Mouse (Mus musculus) CD4-positive naive resting alpha-beta T cell, adult 76 days (primary cell): ENCODE data around the gene Osgep. TPM values are rescaled to one million over a fixed set of nuclear protein-coding genes. Genes with fewer than 3 reads are reported as not detected.

Experiments used
- total RNA-seq: library from RNA; stranded (reverse); gene quantifications from one replicate; pipeline ENCODE4 v1.2.4, GENCODE M21; 2023

Osgep gene
- 36.9 TPM for total RNA-seq

DNA sequence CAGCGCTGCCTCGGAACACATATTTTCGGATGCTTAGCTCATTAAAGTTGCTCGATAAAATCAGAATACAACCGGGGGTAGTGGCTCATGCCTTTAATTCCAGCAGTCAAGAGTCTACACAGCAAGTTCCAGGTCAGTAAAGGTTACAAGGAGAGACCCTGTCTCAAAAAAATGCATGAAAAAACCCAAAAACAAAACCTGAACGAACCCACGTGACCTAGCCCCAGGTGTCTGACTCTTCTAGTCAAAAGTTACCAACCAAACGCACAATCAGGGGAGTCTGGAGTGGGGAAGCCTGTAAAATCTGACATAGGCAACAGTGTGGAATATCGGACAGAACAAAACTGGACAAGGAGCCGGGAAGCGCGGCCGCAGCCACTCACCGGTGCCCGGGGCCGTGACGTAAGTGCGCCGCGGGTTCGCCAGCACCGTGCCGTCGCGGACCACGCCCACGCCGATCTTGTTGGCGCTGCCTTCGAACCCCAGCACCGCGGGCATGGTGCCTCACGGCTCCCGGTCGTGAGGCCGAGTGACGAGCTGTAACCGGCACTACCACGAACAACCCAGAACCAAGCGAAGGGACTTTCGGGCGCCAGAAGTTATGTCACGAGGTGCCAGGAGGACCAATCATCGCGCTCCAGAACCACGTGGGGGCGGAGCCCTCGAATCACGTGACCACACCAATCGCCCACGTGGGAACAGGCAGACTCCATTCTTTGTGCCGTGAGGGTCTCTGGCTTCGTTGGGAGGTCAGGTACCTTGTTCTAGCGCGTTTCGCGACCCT is at the start of gene Osgep, which contains the start of gene Apex1:
TSS of gene Osgep (minus strand) at position 613 of the 784 bp plus-strand sequence.
TSS of gene Apex1 (plus strand) at position 688 of the 784 bp plus-strand sequence.

DNA sequence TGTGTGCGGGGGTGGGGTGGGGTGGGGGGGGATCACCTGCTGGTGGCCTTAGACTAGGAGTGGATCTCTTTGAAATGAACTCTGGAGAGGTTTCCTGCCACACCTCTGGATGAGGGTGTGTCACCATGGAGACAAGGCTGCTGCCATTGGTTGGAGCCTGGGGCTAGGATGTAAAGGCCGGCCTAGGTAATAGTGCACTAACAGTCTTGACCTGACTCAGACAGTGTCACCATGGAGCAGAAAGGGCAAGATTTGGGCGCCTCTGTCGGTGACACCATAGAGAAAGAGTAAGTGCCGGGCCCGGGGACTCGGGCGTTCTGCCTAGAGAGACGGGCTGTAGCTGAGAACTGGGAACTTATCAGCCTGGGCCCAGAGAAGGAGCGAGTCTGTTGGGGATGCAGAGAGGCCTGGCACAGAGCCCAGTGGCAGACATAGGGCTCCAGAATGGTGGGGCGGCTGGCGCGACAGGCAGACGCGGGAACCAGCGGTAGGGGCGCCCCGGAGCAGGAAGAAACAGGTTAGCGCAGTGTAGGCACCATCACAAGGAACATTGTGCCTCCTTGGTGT is 31.3 kb upstream of the Osgep start, which contains the start of gene Pnp2:
TSS of gene Pnp2 (plus strand) at position 51 of the 567 bp plus-strand sequence.

DNA sequence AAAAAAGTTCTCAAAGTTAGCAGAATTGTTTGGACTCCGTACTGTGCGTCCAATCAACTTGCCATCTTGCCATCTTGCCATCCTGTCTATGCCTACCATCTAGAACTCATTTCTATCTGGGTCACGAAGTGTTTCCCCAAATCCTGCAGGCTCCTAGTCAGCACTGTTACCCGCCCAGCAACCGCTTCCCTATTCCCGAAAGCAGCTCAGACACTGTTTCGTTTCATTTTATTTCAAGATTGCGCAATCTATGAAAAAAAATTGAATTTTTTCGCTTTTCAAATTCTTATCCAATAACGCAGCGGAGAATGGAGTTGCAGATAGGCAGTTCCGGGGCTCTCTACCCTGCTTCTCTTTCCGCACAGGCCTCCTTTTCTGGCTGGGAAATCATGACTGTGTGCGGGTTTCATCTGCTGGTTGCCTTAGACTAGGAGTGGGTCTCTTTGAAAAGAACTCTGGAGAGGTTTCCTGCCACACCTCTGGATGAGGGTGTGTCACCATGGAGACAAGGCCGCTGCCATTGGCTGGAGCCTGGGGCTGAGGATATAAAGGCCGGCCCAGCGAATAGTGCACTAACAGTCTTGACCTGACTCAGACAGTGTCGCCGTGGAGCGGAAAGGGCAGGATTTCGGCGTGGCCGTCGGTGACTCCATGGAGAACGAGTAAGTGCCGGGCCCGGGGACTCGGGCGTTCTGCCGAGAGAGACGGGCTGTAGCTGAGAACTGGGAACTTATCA is 19.4 kb upstream of the Osgep start, which contains the start of gene Gm49342:
TSS of gene Gm49342 (plus strand) at position 586 of the 736 bp plus-strand sequence.

GRCm38 (mm10) chr14:50930754-50931492 is 6.2 kb upstream of the Osgep start, which contains the start of the genes Pip4p1 and Pnp:
Pip4p1 (minus strand) TSS chr14:50930856.
Pnp (plus strand) TSS chr14:50931082.

GRCm38 (mm10) chr14:50897374-50897765 is 27.3 kb downstream of the Osgep start, which contains the start of gene Klhl33:
Klhl33 (minus strand) TSS chr14:50897507.

DNA sequence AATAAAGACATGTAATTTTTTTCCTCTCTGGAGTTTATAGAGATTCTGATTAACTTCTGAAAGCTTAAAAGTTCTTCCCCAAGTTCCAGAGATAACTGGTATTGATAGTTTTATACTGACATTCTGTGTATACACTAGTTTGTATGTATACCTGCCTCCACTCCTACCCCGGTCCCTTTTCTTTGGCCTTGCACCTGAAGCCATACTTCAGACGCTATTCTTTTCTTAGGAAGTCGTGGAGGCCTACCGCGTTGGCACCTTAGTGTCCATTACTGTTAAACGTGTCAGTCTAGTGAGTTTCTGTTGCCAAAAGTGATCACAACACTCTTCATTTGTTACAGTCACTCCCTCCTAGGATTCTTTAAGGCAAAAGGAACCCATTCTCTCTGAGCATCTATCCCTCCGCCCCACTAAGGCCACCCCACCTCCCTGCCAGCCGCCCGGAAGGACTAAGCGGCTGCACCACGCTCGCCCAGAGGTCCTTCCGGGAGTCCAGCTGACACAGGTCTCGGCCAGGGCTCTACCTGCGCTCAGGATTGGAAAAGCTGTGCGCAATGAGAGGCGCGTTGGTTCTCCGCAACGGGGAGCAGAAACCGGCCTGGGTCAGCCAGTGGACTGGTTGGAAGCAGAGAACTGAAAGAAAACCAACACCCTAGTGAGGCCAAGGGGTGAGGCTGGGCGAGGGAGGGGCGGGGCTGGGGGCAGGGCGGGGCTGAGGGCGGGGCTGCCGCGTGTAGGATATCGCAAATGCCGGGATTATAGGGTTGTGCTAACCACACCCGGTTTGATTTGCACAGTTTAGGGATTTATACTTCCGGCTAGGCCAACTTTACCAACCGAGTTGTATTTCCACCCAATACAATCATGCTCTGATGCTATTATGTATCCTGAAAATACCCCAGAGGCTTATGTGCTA is 54.5 kb downstream of the Osgep start, which contains the start of gene Tep1:
TSS of gene Tep1 (minus strand) at position 672 of the 916 bp plus-strand sequence.

Other genes starting within 250 kb of the Osgep start
- not detected for gene Olfr747, start 231.7 kb downstream of the Osgep start, total RNA-seq
- not detected for gene Olfr748, start 217.5 kb downstream of the Osgep start, total RNA-seq
- not detected for gene Olfr749, start 179.8 kb downstream of the Osgep start, total RNA-seq
- 76.9 TPM for gene Ttc5, start 139.4 kb downstream of the Osgep start, total RNA-seq
- gene Ccnb1ip1, start 117.2 kb downstream of the Osgep start, total RNA-seq = not detected
- gene Parp2, start 117.1 kb downstream of the Osgep start, total RNA-seq = 67.2 TPM
- gene Tep1, start 54.3 kb downstream of the Osgep start, total RNA-seq = 45.2 TPM
- 0.41 TPM for gene Klhl33, start 27.4 kb downstream of the Osgep start, total RNA-seq
- gene Apex1, start 75 bp upstream of the Osgep start, total RNA-seq = 43.1 TPM
- 122 TPM for gene Pip4p1, start 6.0 kb upstream of the Osgep start, total RNA-seq
- gene Pnp, start 6.2 kb upstream of the Osgep start, total RNA-seq = 21.6 TPM
- gene Gm49342, start 19.6 kb upstream of the Osgep start, total RNA-seq = 17.4 TPM
- gene Pnp2, start 31.1 kb upstream of the Osgep start, total RNA-seq = 2.6 TPM
- not detected for gene Rnase10, start 82.9 kb upstream of the Osgep start, total RNA-seq
- gene Rnase9, start 117.0 kb upstream of the Osgep start, total RNA-seq = not detected
- not detected for gene Rnase11, start 125.3 kb upstream of the Osgep start, total RNA-seq
- gene Rnase12, start 132.8 kb upstream of the Osgep start, total RNA-seq = not detected
- gene Olfr750, start 149.5 kb upstream of the Osgep start, total RNA-seq = not detected
- 0.73 TPM for gene Rnase4, start 166.2 kb upstream of the Osgep start, total RNA-seq
- gene Ang, start 166.3 kb upstream of the Osgep start, total RNA-seq = not detected
- gene Eddm3b, start 189.5 kb upstream of the Osgep start, total RNA-seq = not detected
- 8.2 TPM for gene Rnase6, start 199.0 kb upstream of the Osgep start, total RNA-seq
- gene Rnase1, start 221.9 kb upstream of the Osgep start, total RNA-seq = not detected
- gene Rnase2b, start 237.4 kb upstream of the Osgep start, total RNA-seq = not detected